ENCODE assay signal across 9 mouse cellular contexts in the genomic region with DNA sequence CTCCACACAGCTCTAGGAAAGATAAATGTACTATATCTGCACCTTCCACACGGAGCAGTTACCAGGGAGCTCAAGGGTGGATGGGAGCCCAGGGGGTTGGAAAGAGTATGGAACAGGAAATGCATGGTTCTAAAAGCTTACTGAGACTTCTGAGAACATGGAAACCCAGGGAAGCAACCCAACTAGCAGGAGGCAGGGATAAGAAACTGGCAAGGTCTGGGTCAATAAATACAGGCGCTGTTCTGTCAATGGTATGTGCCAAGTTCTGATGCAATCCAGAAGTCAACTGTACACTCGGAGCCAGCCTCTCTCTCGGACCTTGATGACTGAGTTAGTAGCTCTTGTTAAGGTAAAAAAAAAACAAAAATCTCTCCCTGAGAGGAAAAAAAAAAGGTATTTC. TPM values are rescaled to one million over a fixed set of nuclear protein-coding genes. Genes with fewer than 3 reads are reported as not detected.
DNase-seq lines count a peak whose midpoint lies in the region; ATAC-seq and TF ChIP-seq lines count a peak whose summit lies in the region.
"Had no signal": no experiment of that assay in that cellular context is flagged by ENCODE, and none has a peak within 500 bp of the region (broad histone marks: within the 10 kb centered on the region; RNA-seq: fewer than 3 reads in every experiment).

No protein-coding gene starts in this region.

- H3K27ac ChIP-seq in lung, embryonic 14.5 days (ENCODE audit: low read depth) = no peak overlapping the region
- peak overlapping the region; percentile 23; the same call in 1 of the 2 replicates for H3K27ac ChIP-seq in stomach, embryonic 16.5 days (ENCODE audit: low read length)

- no peak overlapping the region for H3K4me2 ChIP-seq in lung, embryonic 14.5 days
- H3K4me2 ChIP-seq in stomach, embryonic 16.5 days (ENCODE audit: low read depth, low read length) = no peak overlapping the region

- WGBS in lung, embryonic 14.5 days = 57% methylated on average over 4 of the region's 4 CpGs
- WGBS in lung, adult 2 months = 54% methylated on average over 4 of the region's 4 CpGs
- WGBS in stomach, embryonic 16.5 days = 54% methylated on average over 4 of the region's 4 CpGs

- 0 out of 2 replicates have a peak, but pooled peaks cover 7% of the 10 kb centered on the region for H3K36me3 ChIP-seq in lung, embryonic 14.5 days (ENCODE audit: insufficient read depth)
- no peaks in the 10 kb centered on the region for H3K36me3 ChIP-seq in stomach, embryonic 16.5 days (ENCODE audit: control insufficient read depth, insufficient read depth, low read length)

- H3K4me1 ChIP-seq in lung, embryonic 14.5 days (ENCODE audit: insufficient read depth) = peaks cover 12% of the 10 kb centered on the region
- H3K4me1 ChIP-seq in lung, adult 2 months (ENCODE audit: control insufficient read depth, insufficient read depth, low read length) = peaks cover 27% of the 10 kb centered on the region
- H3K4me1 ChIP-seq in stomach, embryonic 16.5 days (ENCODE audit: control insufficient read depth, insufficient read depth, low read length) = peaks cover 14% of the 10 kb centered on the region

- TF ChIP-seq CTCF in lung, embryonic 14.5 days (IDR thresholded peaks at IDR 0.05; ENCODE audit: low read depth) = no peak
- TF ChIP-seq CTCF in lung, adult 2 months (IDR thresholded peaks at IDR 0.05; ENCODE audit: insufficient read depth, low read length) = no peak

- intact Hi-C loops in heart, postnatal 10 days (cut with DNase I) = no loop called here

- peak; percentile 73 to 91 for DNase-seq in adrenal gland, adult (ENCODE audit: inconsistent age in 2 of 2, low spot score in 1 of 2)
- no peak for DNase-seq in adrenal gland, postnatal 4 days (ENCODE audit: low spot score in 2 of 2)
- DNase-seq in lung, embryonic 14.5 days = peak; percentile 34
- no peak for DNase-seq in lung, adult 2 months
- peak; percentile 50 to 55 for DNase-seq in heart, postnatal 10 days
- no peak for DNase-seq in left cerebral cortex, adult 11 months (ENCODE audit: low spot score)
- DNase-seq: layer of hippocampus, postnatal 36 days had no signal

- H3K9me3 ChIP-seq in lung, embryonic 14.5 days (ENCODE audit: low read depth, low read length) = no peaks in the 10 kb centered on the region
- H3K9me3 ChIP-seq in stomach, embryonic 16.5 days (replicated peaks; ENCODE audit: control insufficient read depth, low read length) = no peaks in the 10 kb centered on the region

- no peak overlapping the region for H3K9ac ChIP-seq in lung, embryonic 14.5 days
- no peak overlapping the region for H3K9ac ChIP-seq in stomach, embryonic 16.5 days (ENCODE audit: low read length)

- ATAC-seq in lung, embryonic 14.5 days (ENCODE audit: insufficient read depth) = no peak
- ATAC-seq in stomach, embryonic 16.5 days (ENCODE audit: insufficient read depth, low FRiP score) = peak; percentile 18; the same call in 1 of the 2 replicates
- ATAC-seq in CD4-positive, CD25-positive, alpha-beta regulatory T cell, adult 4 months = no peak

- no peaks in the 10 kb centered on the region for H3K27me3 ChIP-seq in lung, embryonic 14.5 days (ENCODE audit: insufficient read depth, low read length)
- no peaks in the 10 kb centered on the region for H3K27me3 ChIP-seq in stomach, embryonic 16.5 days (ENCODE audit: control insufficient read depth, insufficient read depth, low read length)

- no peak overlapping the region for H3K4me3 ChIP-seq in lung, embryonic 14.5 days (ENCODE audit: low read depth, low read length)
- H3K4me3 ChIP-seq in lung, adult 2 months (replicated peaks; ENCODE audit: extremely low read depth, low read depth, low read length) = no peak overlapping the region
- H3K4me3 ChIP-seq in stomach, embryonic 16.5 days (replicated peaks; ENCODE audit: low read length) = no peak overlapping the region

- TF ChIP-seq POLR2A in lung, adult 2 months (IDR thresholded peaks at IDR 0.05; ENCODE audit: borderline replicate concordance, extremely low read depth, low read depth, low read length) = no peak

RNA-seq across cellular contexts. Expression of a gene that starts 42.6 kb away (rescaled TPM):
- 10 to 100 TPM; 35.1 to 40.6 TPM for total RNA-seq in adrenal gland, postnatal 4 days (2021)
- 73.1 and 74.7 TPM in 2 replicates for polyA plus RNA-seq in lung, embryonic 14.5 days (2014; fragmentation: Nextera tagmentation; extraction: Ambion mirVana)
- 9.4 and 14.3 TPM in 2 replicates for polyA plus RNA-seq in lung, adult 2 months (2012; rRNA removed)
- 10 to 100 TPM in 1 of 2 experiments, 1 to 10 TPM in 1; 9.7 to 11.0 TPM for total RNA-seq in heart, postnatal 10 days (2021)
- polyA plus RNA-seq in stomach, embryonic 16.5 days (2015; fragmentation: Nextera tagmentation; extraction: Ambion mirVana) = 21.3 and 21.6 TPM in 2 replicates
- polyA plus RNA-seq in CD4-positive, CD25-positive, alpha-beta regulatory T cell, adult 4 months (2017; shearing (Covaris generic)) = 1 to 10 TPM in 1 of 2 experiments, under 1 TPM in 1; 0.47 to 1.2 TPM

Comparison
In these comparisons a context has a peak if more than half of its experiments do, and no peak if none do; other contexts are left out.
1. DNase-seq: peak in adrenal gland, adult (2 of 2), lung, embryonic 14.5 days (single experiment) and heart, postnatal 10 days (2 of 2); none in adrenal gland, postnatal 4 days (0 of 2), lung, adult 2 months (single experiment) and left cerebral cortex, adult 11 months (single experiment).